Mouse (Mus musculus): ENCODE measurements at regions not wholly inside any gene's neighbourhood (a gene's known extent, or its start where the extent isn't known, plus 50 kb on each side); places are given as distances from the start of the nearest gene placed in this dataset.

DNA sequence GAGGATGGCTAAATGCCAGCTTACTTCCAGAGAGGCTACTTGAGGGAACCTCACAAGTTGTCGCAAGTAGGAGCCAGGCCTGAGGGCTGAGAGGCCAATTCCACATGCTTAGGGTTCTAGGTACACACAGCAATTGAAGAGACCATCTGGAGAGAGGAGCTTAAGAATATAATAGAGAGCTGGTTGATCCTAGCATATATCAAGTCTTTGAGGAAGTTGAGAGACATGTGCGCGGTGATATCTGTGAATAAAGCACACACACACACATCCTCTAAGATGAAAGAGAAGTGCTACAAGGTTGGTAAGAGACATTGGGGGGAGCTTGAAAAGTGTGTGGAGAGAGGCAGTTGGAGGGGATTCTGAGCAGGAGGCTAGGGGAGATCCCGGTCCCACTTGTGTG lies 189.5 kb downstream of the Zfp462 start:
- DNase-seq (ENCODE audit: low spot score in 2 of 2): no peak

DNA sequence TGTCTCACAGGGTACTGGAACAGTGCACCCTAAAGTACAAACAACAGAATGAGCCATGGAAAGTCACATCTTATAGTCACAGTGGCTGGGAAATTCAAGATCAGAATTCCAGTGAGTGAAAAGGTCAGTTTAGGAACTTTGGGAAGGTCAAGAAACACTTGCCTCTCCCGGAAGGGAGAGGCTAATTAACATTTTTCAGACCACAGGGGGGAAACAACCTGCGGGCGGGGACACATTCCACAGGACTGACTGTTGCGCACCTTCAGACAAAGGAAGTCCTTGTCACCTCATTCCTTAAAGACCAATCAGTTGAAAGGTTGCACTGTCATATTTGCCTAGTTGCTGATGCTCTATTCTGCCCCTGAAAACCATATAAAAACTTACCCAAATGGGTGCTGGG lies 189.9 kb downstream of the Zfp462 start:
- no peak for DNase-seq (ENCODE audit: low spot score in 2 of 2)

DNA sequence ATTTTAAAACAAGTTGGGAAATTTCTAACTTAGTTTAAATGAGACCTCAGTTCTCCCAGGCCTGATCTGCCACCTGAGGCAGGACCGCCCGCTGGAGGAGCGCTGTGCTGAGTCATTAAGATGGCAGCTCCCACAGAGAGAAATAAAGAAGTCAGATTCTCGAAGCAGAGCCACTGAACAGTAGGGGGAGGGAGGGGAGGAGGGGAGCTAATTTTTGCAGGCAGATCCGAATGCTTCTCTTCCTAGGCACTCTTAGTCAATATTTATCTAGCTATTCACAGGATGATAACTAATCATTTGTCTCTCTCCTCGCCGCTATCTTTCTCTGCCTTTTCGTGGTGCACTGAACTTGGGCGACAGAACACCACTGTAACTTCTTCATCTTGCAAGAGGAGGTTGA lies 191.4 kb downstream of the Zfp462 start:
- no peak for DNase-seq (ENCODE audit: low spot score in 2 of 2)

DNA sequence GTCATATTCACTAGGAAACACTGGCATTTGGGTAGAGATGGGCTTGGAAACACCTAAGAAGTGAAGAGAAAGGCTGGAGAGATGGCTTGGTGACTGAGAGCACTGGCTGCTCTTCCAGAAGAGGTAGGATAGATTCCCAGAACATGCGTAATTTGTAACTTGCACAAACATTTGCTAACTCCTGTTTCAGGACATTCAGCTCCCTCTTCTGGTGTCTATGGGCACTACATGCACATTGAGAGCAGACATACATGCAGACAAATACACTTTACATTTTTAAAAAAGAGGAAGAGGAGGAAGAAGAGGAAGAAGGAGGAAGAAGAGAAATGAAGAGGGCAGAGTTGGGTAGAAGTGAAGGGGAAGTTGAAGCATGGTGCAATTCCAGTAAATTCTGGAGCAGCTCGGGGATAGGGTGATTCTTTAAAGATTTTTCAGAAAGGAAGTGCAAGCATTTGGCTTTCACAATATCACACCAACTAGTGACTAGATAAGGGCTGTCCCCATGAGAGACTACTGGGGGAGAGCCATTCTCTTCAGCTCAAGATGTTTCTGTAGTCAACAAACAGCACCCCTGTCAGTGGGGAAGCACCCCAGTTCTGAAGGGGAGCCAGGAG lies 193.0 kb downstream of the Zfp462 start:
- no peak for DNase-seq (ENCODE audit: low spot score in 2 of 2)

DNA sequence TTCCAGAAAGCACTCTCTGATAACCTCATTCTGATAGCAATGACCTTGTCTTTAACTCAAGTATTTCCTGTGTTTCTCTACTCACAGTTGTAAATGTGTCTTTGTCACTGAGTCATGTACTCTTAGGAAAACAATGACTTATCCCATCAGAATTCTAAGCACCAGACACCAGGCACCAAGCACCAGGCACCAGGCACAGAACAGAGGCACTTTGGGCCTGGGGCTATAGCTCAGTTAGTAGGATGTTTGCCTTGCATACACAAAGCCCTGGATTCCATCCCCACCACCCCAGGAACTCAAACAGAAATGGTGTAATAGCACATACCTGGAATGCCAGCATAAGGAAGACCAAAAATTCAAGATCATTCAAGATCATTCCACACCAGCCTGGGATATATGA lies 196.5 kb downstream of the Zfp462 start:
- no peak for DNase-seq (ENCODE audit: low spot score in 2 of 2)

DNA sequence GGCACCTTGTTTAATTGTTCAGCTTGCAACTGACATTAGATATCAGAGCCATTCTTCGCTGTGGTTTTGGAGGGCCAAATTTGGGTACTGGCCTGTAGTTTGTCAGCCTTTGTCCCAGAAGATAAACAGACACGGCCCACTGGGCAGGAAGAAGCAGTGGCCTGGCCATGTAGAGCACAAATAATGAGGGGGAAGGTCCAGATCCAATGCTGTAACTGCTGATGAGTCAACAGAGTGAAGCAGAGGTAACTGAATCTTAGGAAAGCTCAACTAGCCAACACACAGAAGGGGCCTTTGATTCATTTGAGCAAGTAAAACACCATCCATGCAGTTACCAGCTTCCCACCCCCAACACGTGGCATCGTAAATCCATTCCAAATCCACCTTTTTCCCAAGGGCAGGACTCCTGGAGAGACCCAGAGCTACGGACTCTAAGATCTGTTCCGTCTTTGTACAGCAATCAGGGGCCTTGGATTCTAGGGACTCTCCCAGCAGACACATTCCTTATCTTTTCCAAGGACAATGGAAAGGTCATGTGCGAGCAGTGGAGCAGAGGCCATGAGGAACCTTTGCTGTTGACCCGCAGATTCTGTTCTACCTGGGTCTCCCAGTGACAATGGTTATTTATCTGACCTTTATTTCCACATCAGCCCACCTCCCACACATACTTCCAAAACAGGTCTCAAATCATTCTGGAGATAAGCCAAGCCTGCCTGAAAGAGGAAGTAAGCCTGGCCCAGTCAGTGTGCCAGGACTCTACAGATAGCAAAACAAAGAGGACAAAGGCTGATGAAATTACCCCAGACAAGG lies 197.3 kb downstream of the Zfp462 start:
- no peak for DNase-seq (ENCODE audit: low spot score in 2 of 2)

DNA sequence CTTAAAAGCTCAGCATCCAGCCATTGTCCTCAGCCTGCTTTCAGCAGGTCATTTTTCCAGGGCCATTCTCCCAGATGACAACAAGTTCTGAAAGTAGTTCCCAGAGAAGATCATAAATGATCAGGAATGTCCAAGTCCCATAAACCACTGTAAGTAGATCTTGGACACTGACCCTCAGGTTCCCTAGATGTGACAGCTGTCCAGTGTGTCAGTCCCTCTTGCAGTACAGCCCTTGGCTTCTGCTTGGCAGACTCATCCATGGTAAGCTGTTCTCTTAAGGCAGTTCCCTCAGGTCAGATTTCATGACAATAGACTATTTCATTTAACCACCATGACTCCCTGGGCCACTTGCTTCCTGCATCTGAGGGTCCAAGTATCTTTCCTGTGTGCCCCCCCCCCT lies 198.6 kb downstream of the Zfp462 start:
- no peak for DNase-seq (ENCODE audit: low spot score in 2 of 2)

DNA sequence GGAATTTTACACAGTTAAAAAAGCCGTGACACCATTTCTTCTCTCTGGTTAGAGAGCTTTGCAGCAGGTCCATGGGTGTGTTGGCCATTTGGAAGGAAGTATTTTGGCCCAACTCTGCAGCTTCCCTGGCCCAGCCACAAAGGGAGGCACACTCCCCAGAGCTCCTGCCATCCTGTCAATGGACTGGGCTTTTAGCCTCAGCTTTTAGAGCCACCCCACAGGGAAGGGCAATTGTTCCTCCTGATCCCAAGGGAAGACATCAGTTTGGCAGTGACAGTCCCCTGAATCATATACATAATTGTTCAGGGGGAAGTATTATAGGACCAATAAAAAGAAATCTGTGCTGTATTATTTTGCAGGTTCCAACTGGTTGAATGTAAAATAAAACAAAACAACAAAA lies 200.1 kb downstream of the Zfp462 start:
- DNase-seq (ENCODE audit: low spot score in 2 of 2): no peak

DNA sequence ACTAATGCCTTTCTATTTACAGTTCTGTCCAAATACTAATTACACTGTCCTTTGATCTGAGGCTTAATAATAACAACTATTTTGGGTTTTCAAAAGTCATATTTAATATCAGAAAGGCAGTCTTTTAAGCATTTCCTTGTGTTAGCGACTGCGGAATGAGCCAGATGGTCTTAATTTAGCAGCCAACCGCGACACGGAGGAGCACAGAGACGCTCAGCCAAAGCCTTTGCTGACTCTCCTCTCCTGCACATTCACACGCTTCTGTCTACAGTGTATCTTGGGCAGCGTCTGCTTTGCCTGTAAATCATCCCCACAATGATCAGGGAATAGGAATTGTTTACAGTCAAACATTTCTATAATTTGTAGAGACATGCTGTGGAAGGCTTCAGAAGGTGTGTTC lies 201.1 kb downstream of the Zfp462 start:
- no peak for DNase-seq (ENCODE audit: low spot score in 2 of 2)

DNA sequence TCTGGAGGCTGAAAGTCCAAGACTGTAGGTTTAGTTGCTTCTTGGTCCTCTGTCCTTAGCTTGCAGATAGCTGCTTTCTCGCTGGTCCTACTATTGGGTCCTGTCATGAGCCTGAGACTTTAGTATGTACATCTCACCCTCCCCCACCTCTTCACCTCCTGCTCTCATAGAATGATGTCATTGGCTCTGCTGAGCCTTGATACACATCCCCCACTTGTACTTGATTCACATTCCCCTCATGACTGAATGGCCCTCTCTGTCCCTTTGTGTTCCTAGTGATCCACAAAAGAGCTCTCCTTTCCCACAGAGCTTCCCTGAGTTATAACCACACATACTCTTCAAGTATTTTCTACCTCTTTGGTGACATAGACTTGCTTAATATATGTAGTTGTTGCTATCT lies 201.5 kb upstream of the Rad23b start:
- no peak for DNase-seq (ENCODE audit: low spot score in 2 of 2)

DNA sequence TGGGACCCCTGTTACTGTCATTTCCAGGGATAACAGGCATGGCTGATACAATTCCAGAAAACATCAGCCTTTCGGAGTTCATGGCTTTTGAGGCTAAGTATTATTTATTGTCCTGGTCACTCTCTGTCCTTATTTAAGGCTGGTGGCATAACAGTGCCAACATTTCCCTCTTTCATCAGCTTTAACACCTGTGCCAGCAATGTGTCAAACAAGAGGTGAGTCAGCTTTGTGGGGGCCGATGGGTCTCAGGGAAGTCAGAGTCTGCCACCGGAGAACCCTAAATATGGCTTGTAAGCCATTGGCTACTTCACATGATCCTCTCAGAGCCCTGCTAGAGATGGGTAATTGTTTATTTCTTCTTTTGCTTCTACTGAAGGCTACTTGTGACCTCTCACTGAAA lies 195.3 kb upstream of the Rad23b start:
- DNase-seq (ENCODE audit: low spot score in 2 of 2): no peak

DNA sequence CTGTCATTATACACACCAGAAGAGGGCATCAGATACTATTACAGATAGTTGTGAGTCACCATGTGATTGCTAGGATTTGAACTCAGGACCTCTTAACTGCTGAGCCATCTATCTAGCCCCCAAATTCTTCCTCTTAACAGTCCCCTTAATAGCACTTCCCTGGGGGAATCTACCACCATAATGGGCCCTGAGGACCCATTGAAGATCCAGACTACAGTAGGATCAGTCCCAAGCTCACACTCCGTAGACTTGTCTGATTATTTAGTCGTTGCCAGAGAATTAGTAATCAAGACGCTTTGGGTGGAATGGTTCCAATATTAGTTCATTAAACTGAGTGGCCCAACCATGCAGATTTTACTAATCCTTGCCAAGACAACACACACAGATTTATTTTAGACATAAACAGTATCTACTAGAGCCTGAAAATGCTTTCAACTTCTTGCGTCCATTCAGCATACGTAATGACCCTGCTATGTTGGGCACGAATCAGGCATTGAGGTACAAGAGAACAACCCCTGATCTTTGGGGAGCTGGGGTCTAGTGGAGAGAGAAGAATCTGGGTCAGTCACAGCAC lies 191.6 kb upstream of the Rad23b start:
- no peak for DNase-seq (ENCODE audit: low spot score in 2 of 2)

DNA sequence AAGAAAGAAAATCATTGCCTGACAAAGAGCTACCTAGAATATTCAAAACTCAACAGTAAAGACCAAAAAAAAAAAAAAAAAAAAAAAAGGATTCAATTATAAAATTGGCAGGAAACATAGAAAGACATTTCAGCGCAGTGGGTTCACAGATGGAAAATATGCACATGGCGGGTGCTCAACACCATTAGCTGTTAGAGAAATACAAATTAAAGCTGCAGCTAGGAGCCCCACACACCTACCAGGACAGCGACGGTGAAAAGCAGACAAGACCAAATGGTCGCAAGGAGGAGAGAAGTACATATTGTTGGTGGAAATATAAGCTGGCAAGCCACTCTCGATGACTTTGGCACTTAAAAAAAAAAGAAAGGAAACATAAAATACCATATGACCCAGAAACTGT lies 183.6 kb upstream of the Rad23b start:
- DNase-seq (ENCODE audit: low spot score in 2 of 2): no peak

DNA sequence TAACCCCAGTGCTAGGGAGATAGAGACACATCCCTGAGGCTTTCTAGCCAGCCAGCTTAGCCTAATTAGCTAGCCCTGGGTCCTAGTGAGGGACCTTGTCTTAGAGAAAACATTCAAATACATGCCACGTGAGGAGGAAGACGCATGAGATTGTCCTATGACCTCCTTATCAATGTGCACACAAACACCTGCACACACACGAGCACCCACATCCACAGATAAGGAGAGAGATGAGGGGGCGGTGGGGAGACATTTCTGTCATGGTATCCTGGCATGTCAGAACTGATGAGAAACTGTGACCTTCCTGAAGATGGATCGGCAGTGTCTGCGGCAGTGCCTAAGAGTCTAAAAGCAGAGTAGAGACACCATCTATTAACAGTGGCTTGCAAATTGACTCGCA lies 180.8 kb upstream of the Rad23b start:
- no peak for DNase-seq (ENCODE audit: low spot score in 2 of 2)

DNA sequence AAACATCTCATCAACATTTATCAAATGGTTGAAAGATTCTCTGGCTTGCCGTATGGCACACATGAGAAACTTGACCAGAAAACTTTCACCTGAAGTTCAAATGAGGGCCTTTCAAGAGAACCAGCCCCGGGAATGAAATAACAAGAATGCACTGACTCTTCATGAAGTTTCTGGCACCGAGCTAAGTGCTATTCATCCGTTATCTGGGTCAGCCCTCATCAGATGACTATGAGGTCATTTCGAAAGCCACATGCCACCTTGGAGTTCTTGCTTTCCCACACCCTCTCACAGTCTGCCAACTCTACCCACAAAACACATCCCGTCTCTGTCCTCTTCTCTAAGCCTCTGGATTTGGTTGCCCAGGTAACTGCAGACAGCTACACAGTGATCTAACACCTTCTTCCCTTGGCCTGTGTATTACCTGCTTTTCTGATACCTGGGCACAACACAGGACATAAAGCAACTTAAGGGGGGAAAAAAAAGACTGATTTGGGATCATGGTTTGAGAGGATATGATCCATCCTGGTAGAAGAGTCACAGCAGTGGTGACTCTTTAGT lies 177.4 kb upstream of the Rad23b start:
- no peak for DNase-seq (ENCODE audit: low spot score in 2 of 2)

DNA sequence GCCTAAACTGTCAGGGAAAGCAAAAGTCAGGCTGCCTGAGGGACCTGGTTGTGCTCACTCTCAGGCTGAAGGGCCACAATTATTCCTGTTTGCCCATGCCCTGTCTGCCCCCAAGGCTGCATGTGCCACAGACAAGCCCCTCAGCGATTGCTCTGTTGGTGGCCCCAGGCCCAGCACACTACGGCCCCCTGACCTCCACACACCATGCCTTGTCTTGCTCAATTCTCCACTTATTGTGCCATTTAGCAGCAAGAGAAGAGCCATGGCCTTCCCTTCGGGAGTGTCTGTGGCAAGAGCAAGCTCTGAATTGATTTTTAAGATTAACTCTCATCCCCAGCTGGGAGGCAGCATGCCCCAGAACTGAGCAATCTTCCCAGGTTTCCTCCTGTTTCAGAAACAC lies 173.8 kb upstream of the Rad23b start:
- DNase-seq (ENCODE audit: low spot score in 2 of 2): no peak

DNA sequence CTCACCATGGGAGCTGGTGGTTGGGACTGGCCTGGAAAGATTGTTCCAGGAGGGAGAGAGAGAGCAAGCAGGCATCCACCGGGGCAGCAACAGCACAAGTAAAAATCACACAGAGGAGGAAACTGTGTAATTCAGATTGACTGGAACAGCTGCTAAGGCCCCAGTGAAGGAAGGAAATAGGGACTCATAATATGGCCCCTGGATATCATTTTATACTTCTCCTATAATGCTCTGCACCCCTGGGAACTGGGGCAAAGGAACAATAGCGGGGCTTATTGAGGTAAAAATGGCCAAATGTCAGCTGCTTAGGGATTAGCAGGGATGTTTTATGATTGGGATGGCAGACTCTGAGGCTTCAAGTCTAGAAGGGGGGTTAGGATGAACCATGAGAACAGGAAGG lies 170.4 kb upstream of the Rad23b start:
- no peak for DNase-seq (ENCODE audit: low spot score in 2 of 2)

DNA sequence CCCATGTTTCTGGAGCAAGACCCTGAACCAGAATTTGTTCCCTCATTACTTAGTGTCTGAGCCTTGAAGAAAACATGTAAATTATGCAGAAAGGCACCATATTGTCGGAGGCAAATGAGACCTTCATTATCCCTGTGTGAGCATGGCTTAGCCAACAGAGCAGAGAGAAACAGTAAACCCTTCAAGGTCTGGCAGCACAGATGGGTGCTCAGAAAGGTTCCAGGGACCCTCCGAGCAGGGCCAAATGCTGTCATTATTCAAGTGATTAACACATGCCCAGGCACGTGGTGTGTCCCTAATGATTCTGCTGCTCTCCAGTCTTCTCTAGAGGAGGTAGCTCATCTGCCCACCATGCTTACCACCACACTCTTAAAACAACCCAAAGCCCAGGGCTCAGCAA lies 166.3 kb upstream of the Rad23b start:
- no peak for DNase-seq (ENCODE audit: low spot score in 2 of 2)

DNA sequence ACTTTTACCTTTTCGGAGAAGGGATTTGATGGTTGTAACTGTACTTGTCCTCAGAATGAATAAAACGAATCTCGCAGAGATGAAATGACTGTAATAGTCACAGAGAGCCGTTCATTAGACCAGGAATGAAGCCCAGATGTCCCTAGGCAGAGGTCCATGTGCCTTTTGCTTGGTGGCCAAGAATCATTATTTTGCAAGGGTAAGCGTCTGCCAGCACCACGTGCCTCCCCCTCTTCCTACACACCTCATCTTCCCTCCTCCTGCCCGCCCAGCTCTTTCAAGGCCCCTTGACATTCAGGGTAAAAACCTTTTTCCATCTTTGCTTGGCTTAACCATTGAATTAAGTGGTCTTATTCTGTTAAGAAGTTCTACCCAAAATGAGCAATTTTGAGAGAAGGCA lies 161.1 kb upstream of the Rad23b start:
- no peak for DNase-seq (ENCODE audit: low spot score in 2 of 2)

DNA sequence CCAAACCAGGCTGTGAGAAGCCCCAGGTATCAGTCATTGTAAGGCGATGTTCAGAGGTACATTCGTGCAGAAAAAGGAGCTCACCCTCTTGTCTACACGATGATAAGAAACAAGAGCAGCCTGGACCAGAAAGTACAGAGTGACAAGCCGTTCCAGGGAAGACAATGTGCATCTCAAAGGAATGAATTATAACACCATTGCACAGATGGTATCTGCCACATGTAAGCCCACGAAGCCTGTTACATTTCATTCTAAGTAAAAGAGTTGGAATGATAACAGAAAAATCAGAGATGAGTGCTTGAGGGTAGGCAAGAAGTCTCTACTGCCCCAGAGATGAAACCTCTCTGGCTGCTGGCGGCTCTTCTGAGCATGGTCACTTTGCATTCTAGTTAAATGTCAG lies 159.3 kb upstream of the Rad23b start:
- no peak for DNase-seq (ENCODE audit: low spot score in 2 of 2)

DNA sequence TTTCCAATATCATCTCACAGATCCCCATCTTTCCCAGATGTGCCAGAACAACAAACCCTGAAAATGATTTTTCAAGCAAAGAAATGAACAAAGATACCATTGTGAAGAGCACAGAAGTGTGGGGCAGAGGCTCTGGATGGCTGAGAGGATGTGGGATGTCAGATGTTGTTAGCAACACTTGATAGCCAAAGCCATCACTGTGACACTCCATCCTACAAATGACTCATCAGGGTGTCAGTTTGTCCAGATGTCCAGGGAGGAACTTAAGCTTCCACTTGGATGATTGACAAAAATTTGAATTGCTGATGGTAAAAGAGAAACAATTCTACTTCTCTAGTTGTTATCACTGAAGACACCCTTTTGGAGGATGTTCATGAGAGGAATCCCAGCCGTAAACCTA lies 155.8 kb upstream of the Rad23b start:
- no peak for DNase-seq (ENCODE audit: low spot score in 2 of 2)

DNA sequence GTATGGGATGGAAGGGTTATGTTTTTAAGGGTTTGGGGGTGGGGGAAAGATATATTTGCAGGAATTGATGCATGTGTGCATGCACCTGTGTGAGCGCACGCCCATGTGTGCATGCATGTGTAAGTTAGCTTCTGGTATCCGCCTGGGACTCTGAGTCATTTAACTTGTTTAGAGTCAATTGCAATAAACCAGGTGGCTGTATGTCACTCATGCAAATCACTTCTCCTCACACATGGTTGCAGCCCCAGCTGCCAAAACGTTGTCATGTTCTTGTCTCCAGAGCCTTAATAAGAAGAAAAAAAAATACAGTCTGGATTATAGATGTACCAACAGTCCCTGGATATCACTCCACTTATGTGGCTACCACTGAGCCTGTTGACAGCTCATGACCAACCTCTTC lies 155.3 kb upstream of the Rad23b start:
- DNase-seq (ENCODE audit: low spot score in 2 of 2): no peak

Data from frontal cortex, postnatal 14 days (tissue).